Mouse (Mus musculus) frontal cortex, postnatal 10 days (tissue): ENCODE data around the gene Olfr619.

ENCODE experiments used
- DNase-seq, 2 experiments: peaks; one replicate each; pipeline ENCODE4 v3.0.0; 2022; ENCODE audit warnings: low spot score in 2 of 2, mixed read lengths in 1 of 2

Olfr619 gene

DNA sequence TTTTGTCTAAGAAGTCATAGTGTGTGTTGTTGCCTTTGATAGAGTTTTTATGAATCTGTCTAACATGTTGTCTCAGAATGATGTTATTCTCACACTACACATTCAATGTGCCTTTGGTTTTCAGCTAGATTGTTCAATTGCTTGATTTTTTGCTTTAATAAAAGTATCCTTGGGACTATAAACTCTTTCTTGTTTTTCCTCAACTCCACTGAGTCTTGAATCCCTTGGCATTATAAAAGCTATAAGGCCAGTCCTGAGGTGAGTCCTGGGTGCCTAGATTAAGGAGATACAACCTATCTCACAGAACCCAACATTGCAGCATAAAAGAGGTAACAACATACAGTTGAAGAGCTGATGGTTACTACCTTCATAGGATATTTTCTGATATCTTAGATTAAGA is at the start of gene Olfr619:
Gene Olfr619 (plus strand): TSS at position 301 of the 400 bp plus-strand sequence.
- no peak for DNase-seq

DNA sequence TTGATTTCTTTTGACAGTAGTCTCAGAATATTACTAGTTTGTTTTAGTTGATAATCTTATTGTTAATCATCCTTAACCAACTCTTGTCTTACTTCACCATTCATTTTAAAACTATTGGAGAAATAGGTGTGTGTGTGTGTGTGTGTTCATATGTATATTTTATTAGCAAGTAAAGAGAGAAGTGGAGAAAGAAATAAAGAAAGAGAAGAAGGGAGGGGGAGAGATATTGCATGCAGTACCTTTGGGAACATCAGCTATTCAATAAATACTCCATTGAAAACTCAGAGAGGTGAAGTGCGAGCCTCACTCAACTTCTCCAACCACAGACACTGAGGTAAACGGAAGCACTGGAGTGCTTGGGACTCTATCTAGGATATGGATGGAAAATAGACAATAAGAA is 44.6 kb upstream of the Olfr619 start, which contains the start of gene Olfr615:
Gene Olfr615 (plus strand): TSS at position 301 of the 400 bp plus-strand sequence.
- no peak for DNase-seq

- DNase-seq, result no peak
Observed at GRCm38 (mm10) chr7:103569043-103569442, 31.3 kb upstream of the Olfr619 start, which contains the start of gene Olfr616. Olfr616 (minus strand) TSS chr7:103569143.

DNA sequence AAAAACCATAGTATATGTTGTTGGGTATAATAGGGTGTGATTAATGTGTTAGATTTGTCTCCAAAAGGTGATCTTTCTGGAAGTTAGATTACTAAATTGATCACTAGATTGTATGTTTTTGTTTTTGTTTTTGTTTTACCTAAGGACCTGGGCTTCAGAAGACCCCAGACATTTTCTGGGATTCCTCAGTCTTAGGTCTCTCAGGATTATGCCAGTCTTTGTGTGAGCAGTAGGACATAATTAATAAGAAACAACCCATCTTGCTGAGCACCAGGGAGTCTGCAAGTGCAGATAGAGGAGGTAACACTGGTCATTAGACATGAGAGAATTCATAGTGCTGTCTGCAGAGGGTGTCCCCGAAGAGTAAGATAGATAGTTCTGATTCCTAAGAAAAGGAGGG is 27.6 kb upstream of the Olfr619 start, which contains the start of gene Olfr617:
Gene Olfr617 (plus strand): TSS at position 301 of the 400 bp plus-strand sequence.
- DNase-seq, result no peak

GRCm38 (mm10) chr7:103589803-103590202 is 10.6 kb upstream of the Olfr619 start, which contains the start of gene Olfr618:
Olfr618 (plus strand) TSS chr7:103590103.
- no peak for DNase-seq

GRCm38 (mm10) chr7:103607425-103607824 is 7.0 kb downstream of the Olfr619 start:
- DNase-seq, result no peak

DNA sequence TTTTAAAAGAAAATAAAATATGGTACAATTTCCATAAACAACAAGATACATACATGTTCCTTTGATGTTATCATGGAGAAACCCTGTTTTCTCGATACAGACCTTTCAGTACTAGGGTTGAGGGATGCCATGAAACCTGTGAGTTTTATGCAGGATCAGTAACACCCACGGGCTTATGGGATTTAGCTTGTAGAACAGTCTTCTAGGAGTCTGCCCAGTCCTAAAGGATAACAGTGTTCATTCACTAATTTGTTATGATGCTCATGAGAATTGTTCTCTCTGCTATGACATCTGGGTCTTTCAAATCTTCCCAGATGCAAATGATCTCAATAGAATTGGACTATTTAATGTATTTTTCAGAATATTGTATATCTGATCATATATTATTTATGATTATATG is 12.1 kb downstream of the Olfr619 start, which contains the start of gene Olfr620:
Gene Olfr620 (minus strand): TSS at position 101 of the 400 bp plus-strand sequence.
- DNase-seq, result no peak

GRCm38 (mm10) chr7:103636795-103637194 is 36.4 kb downstream of the Olfr619 start:
- no peak for DNase-seq

- no peak for DNase-seq
Observed at GRCm38 (mm10) chr7:103642602-103643001, 42.2 kb downstream of the Olfr619 start, which contains the start of gene Olfr622. Olfr622 (minus strand) TSS chr7:103642702.

- no peak for DNase-seq
Observed at GRCm38 (mm10) chr7:103644070-103644469, 43.7 kb downstream of the Olfr619 start.
